Mouse (Mus musculus) liver, adult 2 months (tissue): ENCODE measurements around the gene Cir1.

Experiments used
- CTCF ChIP-seq: fragments of 200-500 bp; IDR thresholded peaks from 2 replicates; pipeline ENCODE4 v1.5.1; 2011; ENCODE audit warnings: low read depth, low read length, control low read depth
- POLR2A ChIP-seq: fragments of 200-500 bp; IDR thresholded peaks from 2 replicates; pipeline ENCODE4 v1.6.1; 2011; ENCODE audit warnings: low read length, control low read depth; ENCODE audit not compliant: insufficient read depth; ENCODE audit errors: extremely low read depth

GRCm38 (mm10) chr2:73281707-73282106 is 30.8 kb downstream of the Cir1 start:
- TF ChIP-seq CTCF (no peak), POLR2A (no peak)
